Mouse (Mus musculus): ENCODE measurements around the gene Sbk2.
"Not testable (repeated sequence)": the region's sequence is repeated elsewhere in the genome, so short reads cannot be mapped to it uniquely, and the experiment has no call there.

The Sbk2 gene

DNA sequence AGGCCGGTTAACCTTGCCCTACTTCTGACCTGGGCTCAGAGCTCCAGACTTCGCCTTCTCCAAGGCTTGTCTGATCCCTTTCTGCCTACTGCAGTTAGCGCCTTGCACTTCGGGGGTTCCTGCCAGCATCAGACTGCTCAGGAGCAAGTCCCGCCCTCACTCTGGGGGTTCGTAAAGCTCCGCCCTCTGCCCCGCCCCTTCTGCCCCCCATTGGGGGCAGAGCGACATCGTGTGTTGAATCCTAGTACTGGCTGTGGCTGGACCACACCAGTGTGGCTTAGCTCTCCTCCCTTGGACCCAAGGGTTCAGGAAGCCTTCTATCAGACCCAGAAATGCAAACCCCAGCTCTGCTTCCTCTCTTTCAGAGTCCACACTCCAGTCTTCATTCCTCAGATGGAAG is at the start of gene Sbk2:
Gene Sbk2, minus strand, starts transcription at position 135 of the 400 bp plus-strand sequence.
- DNase-seq: peak; percentile 85 to 89

DNA sequence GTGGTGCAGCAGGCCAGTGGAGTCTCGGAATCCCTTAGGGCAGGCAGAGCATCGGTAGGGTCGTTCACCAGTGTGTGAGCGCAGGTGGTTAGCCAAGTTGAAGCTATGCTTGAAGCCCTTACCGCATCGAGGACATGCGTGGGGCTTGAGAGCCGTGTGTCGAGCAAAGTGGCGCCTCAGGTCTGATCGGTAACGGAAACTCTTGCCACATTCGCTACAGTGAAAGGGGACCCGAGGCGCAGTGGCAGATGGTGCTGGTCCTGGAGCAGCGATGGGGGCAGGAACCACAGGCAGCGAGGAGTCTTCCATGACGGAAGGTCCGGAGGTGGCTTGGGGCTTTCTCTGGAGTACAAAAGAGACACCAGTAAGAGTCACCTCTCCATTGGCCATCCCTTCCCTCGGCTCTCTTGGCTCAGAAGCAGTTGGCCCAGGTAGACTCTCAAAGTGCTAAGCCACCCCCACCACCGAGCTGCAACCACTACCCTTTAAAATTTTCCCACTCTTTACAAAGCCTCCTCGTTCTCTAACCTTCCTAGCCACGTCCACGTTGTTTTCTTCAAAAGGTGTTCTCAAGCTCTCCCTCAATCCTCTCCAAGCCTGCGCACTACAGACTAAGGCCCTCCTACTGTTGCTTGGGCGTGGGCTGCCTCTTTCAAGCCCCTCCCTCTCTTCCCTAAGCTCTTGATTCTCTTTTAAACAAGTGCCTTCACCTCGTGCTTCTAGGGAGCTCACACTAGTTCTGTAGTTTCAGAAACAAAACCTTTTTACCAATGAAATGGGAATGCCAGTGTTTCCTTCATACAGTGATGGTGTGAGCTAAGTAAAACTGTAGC is 48.7 kb upstream of the Sbk2 start:
- peak in 1 of 2 experiments; percentile 20 for DNase-seq

DNA sequence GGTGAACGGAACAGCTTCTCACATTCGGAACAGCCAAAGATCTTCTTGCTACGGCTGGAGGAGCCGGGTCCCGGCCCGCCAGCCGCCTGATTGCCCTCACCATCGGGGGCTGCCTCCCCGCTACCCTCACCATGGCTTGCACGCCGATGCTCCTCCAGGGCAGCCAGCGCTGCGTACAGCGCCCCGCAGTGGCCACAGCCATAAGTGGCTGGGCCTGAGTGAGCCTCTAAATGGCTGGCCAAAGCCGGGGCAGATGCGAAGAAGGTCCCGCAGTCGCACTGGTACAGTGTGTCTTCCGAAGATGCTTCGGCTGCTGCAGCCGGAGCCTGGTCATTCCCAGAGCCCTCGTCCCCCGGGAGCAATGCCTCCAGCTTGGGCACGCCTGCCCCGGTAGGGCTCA is 44.0 kb upstream of the Sbk2 start:
- DNase-seq: no peak

DNA sequence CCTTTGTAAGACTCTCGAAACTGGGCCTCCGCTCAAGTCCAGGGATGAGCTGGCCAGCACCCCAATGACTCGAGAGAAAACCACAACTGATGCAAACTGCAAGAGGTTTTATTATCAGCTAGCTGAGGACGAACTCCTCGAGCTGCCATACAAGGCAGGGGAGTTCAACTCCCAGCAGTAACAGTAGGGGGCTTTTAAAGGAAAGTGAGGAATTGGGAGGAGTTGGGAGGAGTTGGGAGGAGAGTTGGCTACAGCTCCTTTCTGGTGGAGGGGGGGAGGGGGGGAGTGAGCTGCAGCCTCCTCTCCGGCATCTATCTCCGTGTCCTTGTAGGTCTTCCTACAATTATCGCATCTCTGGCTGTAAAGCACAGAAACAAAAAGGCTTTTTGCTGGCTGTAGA is 38.7 kb upstream of the Sbk2 start:
- DNase-seq: not testable (repeated sequence)

DNA sequence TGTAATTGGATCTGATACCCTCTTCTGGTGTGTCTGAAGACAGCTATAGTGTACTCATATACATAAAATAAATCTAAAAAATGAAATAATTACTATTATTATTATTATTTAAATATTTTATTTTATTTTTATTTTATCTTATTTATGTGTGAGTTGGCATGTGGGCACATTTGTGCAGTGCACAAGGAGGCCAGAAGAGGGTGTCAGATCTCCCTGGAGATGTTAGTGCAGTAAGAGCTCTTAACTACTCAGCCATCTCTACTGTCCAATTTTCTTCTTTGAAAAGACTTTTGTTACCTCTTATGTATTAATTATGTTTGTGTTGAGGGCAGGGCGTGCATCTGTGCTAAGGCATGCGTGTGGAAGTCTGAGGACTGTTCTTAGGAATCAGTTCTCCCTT is 35.7 kb upstream of the Sbk2 start:
- peak; percentile 40 to 44 for DNase-seq

DNA sequence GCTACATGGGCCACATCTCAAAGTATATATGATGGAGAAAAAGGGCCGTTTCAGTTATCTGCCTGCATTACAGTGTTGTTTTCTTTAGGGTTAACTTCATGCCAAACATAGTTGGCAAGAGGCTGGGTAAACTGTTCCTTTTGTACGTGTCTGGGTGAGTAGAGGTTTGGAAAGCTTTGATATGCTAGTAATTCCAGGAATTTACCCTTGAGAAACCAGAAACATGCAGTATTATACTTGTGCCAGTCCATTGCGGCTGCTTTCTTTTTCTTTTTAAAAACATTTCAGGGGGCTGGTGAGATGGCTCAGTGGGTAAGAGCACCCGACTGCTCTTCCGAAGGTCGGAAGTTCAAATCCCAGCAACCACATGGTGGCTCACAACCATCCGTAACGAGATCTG is 32.7 kb upstream of the Sbk2 start:
- DNase-seq: no peak

DNA sequence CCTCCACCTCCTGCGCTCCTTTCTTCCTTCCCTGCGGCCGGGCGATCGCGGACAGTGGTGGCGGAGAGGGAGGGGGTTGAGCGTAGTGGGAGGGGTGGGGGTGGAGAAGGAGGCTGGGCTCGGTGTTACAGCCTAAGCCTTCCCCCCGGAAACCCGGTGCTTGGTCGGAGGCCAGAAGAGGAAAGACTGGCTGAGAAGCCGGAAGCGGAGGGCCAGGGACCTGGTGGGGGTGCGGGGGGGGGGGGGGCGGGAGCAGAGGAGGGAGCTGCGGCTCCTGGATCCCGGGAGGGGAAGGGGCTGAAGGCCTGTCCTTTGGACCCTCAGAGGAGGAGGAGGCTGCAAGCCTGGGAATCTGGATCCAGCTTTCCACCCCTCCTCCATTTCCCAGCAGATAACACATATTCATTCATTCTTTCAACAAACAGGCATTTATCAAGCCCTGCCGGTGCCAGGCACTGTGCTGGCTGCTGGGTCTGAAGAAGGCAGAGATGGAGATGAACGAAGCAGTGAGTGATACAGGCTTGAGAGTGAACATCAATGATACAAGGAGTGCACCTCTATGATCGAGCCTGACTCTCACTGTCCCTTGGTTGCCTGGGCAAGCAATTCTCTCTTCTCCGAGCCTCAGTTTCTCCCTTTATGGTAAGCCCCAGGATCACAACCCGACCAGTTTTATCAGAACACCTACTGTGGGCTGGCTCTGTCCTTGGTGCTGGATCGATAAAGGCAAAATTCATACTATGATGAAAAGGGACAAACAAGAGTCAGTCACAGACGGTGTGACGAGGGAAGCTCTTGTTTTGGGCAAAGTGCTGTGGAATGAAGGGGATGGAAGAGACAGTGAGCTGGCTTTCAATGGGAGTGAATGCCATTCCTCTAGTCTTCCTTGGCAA is 32.0 kb upstream of the Sbk2 start, which contains the start of gene Zfp579:
Gene Zfp579, minus strand, starts transcription at position 156 of the 893 bp plus-strand sequence.
- peak; percentile 88 for DNase-seq

DNA sequence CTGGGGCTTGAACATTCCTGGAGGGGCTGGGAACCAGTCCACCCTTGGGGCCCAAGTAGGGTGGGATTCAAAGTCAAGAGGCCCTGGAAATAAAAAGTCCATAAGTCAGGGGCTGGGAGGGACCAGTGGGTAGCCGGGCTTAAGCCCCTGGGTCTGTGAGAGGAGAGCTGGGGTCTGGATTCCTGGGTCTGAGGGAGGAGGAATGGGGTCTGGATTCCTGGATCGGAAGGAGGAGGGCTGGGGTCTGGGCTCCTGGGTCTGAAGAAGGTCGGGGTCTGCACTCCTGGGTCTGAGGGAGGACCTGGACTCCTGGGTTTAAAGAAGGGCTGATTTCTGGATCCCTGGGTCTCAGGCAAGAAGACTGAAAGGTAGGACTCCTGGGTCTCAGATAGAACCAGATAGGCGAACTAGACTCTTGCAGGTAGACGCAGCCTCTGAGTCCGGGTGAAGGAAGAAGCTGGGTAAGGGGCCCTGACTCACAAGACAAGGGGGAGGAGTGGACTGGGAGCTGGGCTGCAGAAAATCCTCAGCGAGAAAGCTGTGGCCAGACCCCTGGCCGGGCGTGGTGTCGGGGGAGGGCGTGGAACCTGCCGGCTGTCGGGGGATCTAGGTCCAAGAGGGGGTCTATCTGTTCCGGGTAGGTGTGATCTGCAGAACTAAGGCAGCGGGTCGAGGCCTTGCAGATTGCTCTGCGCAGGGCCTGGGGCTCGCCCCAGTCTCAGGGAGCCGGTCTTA is 31.2 kb upstream of the Sbk2 start:
- no peak for DNase-seq

DNA sequence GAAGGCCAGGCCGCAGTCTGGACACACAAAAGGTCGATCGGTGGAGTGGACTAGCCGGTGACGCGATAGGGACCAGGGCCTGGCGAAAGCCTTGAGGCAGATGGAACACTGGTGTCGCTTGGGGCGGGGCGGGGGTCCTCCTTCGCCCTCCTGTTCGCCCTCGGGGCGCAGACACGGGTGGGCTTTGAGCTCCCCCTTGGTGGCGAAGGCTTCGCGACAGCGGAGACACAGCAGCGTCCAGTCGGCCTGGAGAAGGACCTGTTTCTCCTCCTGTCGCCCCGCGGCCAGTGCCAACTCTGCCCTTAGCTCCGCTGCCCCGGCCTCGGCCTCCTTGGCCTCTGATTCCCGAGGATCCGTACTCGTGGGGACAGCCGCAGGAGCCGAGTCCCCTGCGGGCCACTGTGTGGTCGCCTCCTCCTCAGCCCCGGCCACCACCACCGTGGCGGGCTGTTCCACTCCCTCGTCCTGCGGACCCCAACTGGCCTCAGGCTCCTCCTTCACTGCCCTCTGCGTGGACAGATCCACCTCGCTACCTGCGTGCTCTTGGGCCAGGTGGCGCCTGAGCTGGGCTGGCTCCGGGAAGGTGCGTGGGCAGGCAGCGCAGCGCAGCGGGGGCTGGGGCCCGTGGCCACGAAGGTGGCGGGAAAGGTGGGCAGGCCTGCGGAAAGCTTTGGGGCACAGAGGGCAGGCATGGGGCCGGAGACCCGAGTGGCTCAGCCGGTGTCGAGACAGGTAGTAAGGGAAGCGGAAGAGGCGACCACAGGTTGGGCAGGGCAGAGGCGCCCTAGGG is 30.0 kb upstream of the Sbk2 start:
- peak in 1 of 2 experiments; percentile 26 for DNase-seq

DNA sequence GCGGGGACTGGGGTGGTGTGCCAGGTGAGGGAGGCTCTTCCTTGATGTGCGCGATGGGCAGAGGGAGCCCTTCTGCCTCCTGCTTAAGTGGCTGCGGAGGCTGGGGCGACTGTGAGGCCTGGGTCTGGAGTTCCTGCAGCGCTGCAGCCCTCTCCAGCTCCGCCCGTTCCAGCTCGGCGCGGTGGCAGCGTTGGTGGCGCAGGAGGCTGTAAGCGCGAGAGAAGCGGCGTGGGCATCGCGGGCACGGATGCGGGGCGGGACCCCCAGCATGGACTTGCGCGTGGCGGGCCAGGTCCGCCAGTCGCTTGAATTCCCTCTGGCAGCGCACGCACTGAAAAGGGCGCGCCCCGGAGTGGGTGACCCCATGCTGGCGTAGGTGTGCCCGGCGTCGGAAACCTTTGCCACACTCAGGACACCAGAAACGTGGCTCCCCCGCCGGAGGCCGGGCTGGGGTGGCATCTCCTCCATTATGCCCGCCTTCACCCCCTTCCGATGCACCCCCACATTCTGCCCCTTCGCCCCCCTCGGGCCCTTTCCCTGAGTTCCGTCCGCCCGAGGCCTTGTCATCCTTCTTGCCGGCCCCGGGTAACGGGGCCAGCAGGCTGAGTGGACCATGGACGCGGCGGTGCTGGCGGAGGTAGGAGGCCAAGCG is 29.3 kb upstream of the Sbk2 start:
- DNase-seq: peak in 1 of 2 experiments; percentile 16

DNA sequence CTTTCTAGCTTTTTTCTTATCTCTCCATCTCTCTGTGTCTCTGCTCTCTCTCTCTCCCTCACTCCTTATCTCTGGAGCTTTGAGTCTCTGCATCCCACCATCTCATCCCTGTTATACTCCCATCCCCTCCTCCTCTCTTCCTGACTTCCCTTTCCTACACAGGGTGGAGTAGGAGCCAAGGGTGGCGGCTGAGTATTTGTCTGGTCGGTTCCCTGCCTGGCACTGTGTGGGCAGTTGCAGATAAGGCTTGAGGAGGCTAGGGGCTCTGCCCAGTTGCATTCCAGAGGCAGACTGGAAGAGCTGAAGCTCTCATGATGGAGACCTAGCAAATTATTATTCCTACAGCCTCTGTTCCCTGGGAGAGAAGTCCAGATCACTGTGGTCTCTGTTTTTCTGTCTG is 24.0 kb upstream of the Sbk2 start:
- DNase-seq: no peak

DNA sequence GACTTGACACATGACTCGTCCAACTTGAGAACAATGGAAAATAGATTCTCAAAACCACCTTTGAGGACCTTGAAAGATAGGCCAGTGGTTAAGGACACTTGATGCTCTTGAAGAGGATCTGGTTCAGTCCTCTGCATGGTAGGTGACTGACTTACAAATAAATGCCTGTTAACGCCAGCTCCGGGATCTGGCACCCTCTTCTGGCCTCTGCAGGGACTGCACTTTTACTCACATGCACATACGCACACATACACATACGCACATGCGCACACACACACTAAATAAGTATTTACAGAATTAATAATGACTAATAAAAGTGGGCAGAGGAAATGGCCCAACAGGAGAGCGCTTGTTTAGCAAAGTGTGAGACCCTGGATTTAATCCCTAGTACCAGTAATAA is 12.6 kb upstream of the Sbk2 start:
- DNase-seq: no peak

DNA sequence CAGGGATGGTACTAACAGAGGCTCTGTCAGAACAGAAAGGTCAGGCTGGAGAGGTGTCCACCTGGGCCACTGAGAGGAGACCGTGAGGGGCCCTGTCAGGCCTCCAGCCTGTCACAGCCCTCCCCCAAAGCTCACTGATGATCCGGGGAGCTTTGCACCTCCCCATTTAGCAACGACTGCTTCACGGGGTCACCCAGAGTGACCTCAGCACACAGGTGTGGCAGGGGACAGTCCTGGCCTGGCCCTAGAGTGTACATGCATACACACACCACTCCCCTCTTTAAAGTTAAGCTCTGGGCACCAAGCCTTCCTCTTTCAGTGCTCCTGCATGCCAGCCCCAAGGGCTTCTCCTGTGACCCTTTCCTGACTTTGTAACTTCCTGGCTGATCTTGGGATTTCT is 11.2 kb upstream of the Sbk2 start:
- no peak for DNase-seq

DNA sequence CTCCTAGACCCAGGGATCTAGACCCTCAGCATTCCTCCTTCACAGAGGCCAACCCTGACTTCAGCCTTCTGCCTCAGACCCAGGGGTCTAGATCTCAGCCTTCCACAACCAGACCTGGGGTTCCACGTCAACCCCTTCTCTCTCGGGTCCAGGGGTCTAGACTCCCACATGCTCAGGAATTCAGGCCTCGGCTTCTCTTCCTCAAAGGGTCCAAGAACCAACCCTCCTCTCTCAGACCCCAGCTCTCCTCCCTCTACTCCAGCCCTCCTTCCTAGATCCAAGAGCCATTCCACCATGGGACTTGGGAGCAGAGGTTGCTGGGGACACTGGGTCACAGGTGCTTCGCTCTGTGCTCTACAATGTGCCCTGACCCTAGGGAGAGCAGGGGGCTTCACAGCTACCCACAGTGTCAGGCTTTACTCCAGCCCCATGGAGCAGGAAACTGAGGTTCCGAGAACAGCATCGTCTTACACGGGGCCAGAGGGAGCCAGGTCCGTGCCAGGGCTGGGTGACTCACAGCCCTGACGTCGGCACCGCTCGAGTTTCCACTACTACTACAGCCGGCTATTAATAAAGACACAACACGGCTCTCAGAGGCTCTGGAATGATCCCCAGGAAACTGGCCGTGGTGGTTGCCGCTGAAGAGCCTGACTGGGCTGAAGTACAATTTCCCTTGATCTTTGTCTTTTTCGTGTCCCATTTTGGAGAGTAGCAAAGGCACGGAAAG is 8.3 kb upstream of the Sbk2 start:
- DNase-seq: no peak

DNA sequence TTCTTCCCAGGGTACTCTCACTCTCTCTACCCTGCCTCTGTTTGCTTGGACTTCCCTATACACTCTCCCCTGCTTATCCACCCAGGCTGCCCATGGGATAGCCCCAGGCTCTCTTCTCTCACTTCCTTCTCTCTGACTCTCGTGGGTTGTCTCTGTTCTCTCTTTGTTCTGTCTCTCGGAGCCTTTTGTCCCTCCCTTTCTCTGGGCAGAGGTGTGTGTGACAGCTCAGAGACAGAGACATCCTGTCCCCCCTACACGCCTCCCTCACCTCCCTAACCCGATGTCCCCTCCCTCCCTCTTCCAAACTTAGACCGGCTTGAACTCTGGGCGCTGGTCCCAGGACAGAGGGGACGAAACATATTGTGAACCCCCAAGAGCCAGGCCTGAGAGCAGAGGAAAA is 7.5 kb upstream of the Sbk2 start:
- no peak for DNase-seq

DNA sequence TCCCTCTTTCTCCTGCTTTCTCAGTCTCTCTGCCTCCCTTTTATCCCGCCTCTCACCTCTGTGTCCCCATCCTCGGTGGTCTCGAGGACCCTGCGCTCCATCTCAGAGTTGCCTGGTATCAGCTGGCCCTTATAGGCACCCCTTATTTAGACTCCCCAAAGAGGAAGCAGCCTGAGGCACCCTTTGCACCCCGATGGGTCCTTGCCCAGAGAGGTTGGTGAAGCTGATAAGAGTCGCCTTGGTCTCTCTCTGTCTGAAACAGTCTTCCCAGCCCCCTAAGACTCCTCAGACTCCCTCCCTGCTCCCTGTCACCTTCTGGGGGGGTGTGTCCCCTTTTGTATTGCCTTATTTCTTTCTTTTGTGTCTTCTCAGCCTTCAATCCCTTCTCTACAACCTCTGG is 6.9 kb upstream of the Sbk2 start, which contains the start of gene Sbk3:
Gene Sbk3, minus strand, starts transcription at position 101 of the 400 bp plus-strand sequence.
- no peak for DNase-seq

DNA sequence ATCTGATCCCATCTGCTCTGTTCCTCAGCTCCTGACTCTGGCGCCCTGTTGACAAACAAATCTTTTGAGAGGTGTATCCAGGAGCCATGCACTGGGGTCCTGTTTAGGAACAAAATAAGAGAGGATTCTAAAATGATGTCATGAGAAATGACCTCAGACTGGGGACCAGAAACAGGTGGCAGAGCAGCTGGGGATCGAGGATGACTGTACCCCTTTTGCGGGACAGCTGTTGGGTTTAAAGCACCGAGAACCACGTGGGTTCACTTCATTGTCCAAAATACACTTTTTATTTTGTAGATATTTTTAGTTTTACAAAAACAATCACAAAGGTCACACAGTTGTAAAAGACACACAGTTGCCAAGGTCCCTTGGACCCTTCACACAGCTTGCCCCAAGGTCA is 782 bp upstream of the Sbk2 start:
- DNase-seq: no peak

DNA sequence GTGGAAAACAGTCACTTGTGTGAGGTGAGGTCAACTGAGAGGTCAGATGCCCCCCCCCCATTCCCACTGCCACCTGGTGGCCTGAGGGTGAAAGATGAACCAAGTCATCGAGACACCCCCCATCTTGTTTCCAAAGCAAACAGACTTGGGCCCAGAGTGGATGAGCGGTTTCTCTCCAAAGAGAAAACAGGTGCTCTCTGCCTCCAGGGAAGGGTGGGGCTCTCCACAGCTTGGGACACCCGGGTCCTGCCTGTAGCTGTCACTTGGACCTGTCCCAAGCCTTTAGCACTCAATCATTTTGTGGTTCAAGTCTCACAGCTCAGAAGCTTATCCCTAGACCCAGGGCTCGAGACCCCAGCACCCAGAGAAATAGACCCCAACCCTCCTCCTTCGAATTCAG is 679 bp downstream of the Sbk2 start:
- DNase-seq: no peak

DNA sequence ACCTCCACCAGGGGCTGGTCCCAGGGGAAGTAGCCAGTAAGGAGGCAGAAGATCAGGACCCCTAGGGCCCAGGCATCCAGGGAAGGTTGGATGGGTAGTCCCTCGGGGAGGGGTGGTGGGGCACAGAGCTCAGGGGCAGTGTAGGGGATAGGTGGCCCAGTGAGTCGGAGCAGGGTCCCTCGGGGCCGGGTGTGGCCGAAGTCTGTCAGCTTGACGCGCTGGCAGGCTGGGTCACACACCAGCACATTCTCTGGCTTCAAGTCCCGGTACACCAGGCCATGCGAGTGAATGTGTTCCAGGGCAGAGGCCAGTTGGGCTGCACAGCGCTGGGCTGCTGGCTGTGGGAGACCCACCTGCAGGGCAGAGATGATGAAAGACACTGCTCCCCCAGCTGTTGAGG is 6.8 kb downstream of the Sbk2 start:
- DNase-seq: no peak

DNA sequence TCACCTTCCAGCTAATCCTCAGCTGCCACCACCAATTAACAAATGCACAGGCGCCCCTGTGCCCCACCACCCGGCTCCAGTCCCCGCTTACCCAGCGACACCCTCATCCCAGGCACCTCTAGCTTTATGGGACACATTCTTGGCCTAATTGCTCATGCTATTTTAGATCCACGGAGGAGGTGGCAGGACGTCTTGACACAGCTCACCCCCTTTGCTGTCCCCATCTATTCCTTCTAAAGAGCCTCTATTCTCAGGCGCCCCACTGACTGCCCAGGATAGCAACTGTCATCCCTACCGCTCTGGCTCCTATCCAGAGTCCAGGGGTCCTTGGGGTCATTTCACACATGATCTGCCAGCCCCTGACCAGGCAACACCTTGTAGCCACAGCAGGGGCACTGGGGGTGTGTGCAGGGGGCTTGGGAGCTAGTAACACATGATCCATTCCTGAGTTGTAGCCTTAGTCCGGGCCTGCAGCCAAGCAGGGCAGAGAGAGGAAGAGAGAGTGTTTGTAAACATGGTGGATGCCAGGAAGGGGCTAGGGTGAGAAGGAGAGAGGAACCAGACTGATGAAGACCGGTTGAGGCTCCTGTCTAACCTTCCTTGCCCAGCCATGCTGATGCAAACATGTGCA is 10.3 kb downstream of the Sbk2 start:
- no peak for DNase-seq
